Mouse (Mus musculus): ENCODE data around the gene Ssbp3. TPM values are rescaled to one million over a fixed set of nuclear protein-coding genes. Genes with fewer than 3 reads are reported as not detected.

Ssbp3 gene
- total RNA-seq, 2 experiments from 2014 or later: 158 to 189 TPM

DNA sequence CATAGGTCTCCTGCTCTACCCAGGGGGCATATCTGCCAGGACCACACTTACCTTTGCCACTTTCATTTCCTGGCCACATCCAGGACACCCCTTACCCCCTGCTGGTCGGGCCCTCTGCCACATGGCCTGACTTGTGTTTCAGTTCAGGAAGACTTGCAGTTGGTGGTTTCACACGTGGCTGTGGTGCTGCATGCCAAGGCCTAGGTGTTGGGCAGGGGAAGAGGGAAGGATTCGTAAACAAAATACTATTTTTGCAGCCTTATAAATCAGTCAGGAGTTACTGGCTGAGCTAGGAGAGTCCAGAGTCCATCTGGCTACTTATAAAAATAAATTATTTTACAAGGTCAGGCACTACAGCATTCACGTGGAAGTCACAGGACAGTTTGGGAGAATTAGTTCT, 95.7 kb downstream of the Ssbp3 start:
- DNase-seq (ENCODE audit: low spot score in 2 of 2): no peak

DNA sequence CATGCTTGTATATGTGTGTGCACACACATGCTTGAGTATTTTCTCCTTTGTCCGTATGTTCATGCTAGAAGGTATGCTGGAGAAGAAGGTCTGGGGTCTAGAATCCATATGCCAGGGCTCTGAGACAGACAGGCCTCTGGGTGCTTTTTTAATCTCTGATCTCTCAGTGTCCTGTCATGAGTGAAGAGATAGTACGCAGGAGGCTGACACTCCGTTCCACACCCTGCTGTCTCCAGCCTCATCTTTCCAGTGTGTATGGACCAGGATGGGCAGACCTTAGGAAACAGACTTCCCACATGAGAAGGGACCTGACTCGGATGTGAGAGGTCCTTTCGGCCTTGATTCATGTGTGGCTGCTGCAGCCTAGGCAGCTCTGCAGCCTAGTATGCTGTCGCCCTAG, 96.3 kb downstream of the Ssbp3 start:
- DNase-seq (ENCODE audit: low spot score in 2 of 2): no peak

DNA sequence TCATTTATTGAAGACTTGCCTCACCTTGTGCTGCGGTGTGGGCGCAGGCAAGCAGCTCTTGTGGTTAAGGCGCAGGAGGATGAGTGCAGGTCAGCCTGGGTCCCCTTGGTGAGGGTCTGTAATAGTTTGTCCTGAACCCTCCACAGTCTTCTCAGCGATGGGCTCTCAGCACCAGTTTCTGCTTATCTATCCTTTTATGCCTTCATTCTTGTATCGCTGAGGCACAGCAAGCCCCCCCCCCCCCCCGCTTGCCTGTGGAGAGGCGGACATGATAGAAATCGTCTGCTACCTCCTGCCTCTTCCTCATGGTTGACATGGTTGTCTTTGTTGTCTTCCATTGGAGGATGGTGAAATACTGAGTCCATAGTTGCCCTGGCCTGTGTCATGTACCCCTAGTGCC, 96.9 kb downstream of the Ssbp3 start:
- DNase-seq (ENCODE audit: low spot score in 2 of 2): no peak

DNA sequence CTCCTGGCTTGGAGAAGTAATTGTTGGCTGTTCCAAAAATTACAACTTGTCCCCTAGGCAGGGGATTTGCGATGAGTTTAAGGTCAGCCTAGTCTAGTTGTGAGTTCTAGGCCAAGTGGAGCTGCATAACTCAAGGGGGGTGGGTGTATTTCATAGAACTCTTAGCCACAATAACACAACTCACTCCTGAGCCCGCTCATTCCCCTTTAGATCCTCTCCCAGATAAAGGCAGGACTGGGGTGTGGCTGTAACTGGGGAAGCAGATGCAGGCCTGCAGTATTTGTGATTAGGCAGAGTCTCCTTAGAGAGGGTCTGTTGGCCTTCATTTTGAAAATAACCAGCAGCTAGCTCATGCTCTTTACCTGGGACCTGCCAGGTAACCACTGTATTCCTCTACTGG, 97.7 kb downstream of the Ssbp3 start:
- DNase-seq (ENCODE audit: low spot score in 2 of 2): no peak

DNA sequence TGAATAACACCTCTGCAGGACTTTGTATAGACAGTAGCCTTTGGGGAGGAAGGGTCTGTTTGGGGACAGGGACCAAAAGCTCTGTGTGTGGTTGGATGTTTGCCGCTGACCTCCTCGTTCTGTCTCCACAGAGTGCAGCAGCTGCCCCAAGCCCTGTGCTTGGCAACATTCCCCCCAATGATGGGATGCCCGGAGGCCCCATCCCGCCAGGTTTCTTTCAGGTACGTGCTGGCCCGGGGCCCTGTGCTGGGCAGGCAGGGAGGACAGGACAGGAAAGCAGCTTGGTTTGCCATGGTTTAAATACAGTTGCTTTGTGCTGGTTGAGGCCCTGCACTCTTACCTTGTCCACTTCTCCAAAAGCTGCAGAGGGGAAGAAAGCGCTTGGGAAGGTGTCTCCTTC, 99.0 kb downstream of the Ssbp3 start:
- DNase-seq (ENCODE audit: low spot score in 2 of 2): no peak

DNA sequence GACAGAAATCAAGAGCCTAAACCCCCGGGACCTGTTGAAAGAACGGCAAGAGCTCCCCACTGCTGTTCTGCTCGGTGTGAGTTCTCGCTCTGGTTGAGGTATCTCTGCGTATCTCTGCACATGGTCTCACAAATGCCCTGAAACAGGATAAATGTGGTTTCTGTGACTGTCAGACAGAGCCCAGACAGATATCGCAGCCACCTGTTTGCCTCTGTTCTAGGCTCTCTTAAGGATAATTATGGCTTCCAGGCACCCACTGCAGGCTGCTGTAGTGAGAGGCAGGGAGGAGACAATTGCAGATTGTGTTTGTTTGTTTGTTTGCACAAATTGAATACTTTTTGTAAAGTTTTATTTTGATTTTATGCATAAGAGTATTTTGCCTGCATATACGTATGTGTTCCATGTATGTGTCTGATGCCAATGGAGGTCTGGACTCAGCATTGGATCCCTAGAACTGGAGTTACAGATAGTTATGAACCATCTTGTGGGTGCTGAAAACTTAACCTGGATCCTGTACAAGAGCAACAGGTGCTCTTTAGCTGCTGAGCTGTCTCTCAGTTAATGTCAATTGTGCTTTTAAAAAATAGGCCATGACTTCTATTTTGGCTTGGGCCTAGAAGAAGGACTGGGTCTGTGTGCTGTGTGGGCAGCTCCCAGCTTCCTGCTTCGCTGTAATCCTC, 101.0 kb downstream of the Ssbp3 start:
- no peak for DNase-seq (ENCODE audit: low spot score in 2 of 2)

DNA sequence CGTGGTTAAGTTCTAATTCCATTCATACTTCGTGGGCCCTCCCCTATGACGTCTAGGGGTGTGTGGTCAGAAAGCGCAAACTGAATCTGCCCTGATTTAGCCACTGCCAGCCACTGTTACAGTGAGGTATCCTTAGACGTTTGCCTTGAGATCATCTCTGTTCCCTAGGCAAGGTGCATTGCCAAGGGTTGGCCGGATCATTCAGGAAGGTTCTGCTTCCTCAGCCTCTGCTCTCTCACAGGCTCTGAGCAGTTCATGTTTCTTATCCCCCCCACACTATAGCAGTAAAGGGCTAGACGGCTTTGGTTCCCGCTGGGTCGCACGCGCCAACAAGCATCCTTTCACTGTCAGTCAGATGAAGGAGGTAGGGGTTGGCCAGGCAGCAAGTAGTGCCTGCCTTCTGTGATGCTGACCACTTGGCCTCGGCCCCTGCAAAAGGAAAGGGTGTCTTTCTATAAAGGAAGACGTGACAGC, 101.5 kb downstream of the Ssbp3 start:
- no peak for DNase-seq (ENCODE audit: low spot score in 2 of 2)

DNA sequence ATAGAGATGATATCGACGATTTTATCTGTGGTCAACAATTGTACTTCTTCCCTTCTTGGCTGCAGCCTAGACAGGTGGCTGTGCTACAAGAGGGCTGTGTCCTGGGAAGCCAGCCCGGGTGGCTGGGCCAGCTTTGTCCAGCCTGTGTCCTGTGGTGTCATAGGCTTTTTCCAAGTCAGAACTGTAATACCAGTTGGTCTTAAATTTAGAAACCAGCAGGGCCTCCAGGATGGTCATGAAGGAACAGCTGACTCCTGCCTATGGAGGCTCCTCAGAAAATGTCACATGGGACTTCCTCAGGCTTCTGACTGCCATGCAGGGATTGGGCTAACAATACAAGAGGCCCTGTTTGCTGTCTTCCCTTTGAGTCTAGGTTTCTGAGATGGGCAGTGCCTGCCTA, 102.1 kb downstream of the Ssbp3 start:
- DNase-seq (ENCODE audit: low spot score in 2 of 2): no peak

DNA sequence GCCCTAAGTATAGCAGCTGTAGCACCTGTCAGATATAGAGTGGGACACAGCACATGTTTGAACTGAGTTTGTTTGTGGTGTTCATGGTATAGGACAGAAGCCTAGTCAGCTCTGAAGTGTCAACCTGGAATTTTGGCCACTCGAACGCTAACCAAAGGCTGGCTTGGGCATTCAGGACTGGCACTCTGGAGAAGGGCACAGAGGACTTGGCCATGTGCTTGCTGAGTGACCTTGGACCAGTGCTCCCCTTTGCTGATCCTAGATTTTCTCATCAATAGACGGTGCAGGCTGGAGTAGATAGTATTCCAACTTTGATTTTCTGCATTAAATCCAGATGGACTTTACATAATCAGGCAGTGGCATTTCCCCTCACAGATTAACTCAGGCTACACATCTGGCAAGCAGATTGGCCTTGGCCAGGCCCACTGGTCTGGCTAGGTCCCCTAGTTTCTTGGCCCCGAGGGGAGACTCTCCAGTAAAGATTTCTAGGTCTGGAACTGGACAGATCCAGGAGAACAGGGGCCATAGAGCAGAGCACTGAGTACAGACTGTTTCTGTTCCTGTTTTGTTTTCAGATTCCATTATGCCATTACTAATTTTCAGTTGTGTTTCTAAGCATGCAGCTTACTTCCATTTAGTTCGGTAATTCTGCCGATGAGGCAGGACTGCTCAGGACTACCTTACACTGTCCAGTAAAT, 102.8 kb downstream of the Ssbp3 start:
- no peak for DNase-seq (ENCODE audit: low spot score in 2 of 2)

DNA sequence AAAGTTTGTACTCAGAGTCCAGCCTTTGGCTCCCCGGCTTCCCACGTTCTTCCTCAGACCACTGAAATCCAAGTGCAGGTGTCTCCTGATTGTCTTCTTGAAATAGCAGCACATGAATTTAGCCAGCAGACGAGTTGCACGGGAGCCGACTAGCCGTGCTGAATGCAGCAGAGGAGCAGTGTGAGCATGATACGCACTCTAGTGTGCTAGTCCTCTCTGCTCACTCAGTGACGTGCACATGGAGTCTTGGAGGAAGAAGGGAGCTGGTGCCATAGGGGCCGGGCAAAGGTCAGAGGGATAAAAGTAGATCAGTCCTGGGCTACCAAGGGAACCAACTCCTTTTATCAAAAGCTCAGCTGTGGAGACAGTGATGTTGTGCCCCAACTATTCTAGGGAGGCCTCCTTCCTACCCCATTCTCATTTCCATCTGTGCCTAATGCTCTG, 103.3 kb downstream of the Ssbp3 start:
- no peak for DNase-seq (ENCODE audit: low spot score in 2 of 2)

DNA sequence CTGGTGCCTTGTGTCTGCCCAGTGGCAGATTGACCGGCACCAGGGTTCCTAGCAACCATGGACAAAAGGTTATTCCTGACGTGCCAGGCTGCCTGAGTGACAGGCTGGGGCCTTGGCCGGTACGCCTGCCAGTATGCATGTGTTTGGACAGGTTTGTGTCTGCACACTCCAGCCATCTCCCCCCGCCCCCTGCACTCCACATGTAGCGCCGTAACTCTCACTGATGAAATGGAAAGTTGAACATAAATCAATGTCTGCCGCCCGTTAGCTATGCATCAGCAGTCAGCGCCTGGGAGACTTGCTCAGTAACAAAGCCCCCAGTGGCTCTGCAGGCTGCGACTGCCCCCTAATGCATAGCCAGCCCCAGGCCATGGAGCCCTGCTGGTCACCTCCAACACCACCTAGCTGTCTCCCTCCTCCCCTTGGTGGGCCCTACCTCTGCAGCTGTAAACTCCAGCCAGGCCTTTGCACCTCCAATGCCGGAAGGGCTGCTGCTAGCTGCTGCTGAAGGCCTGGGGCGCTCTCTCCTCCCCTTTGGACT, 105.5 kb downstream of the Ssbp3 start:
- DNase-seq (ENCODE audit: low spot score in 2 of 2): no peak

DNA sequence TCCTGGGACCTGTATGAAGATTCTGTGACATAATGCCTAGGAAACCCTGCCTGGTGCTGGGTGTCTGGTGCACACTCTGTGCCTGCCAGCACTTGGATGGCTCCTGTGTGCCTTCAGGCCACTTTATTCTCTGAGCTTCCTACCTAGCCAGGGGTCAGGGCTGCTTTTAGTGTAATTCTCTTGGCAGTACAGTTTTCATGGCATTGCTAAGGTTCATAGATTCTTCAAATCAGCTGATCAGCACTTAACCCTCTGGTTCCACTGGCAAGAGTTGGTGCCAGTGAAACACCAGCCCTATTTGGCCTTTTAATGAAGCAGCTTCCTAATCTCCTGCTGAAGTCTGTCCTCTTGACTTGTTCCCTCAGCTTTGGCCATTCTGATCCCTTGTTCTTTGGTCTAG, 106.8 kb downstream of the Ssbp3 start:
- DNase-seq (ENCODE audit: low spot score in 2 of 2): no peak

DNA sequence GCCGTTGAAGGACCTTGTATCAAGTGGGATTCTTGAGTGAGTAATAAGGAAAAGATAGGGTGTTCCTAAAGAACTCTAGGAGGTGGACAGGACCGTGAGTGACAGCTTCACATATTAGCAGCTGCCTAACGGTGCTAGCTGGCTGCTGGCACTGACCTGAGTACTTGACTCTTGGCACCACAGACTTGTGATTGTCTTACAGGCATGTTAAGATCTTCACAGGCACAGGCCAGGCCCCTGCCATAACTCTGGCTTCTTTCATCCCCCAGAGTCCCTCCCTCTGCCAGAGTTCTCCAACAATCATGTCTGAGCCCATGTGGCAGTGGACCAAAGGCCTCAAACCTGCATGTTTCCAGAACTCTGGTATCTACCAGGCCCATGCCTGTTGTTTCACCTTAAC, 108.0 kb downstream of the Ssbp3 start:
- DNase-seq (ENCODE audit: low spot score in 2 of 2): no peak

DNA sequence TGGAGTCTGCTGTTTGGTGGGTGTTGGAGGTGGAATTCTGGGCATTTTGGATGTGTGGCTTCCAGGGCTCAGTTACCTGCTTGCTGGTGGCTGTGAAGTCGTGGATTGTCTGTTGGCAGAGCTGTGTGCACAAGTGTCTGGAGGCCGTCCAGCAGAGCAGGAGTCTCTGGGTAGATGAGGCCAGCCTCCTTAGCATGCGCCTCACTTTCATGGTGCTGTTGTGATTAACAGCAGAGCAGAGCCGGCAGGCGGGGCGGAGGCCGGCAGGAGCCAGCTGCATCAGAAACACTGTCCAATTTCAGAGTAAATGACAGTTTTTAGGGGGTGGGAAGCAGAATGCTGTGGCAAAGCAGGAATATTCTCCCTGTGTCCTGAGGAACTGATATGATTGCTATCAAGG, 108.5 kb downstream of the Ssbp3 start:
- DNase-seq (ENCODE audit: low spot score in 2 of 2): peak; percentile 63 to 70

DNA sequence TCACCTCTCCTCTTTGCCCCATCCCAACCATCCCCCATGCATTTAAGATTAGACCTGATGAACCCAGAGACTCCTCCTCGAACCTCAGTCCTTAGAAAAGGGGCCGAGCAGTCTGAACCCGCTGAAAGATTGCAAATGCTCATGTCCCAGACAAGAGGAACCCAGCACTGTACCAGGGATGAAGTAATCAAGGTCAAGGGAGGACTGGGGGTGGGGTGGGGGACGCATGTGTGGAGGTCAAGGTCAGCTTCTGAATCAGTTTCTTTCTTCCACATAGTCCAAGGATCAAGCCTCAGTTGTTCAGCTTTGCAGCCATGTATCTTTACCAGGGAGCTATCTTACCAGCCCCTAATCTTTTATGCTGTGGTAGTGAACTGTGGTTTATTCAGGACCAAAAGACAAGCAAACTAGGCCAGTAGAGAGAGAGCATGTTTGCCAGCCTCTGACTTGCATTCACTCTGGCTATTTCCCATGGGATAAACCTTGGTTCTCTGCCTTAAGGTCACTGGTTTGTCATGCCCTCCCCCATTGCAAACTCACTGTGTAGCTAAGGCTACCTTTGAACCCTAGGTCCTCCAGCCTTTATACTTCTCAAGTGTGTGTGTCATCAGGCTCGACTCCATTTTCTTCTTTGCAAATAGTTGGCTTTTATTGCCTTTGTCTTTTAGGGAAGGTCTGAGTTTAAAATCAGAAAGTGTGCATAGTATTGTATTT, 109.9 kb downstream of the Ssbp3 start:
- no peak for DNase-seq (ENCODE audit: low spot score in 2 of 2)

DNA sequence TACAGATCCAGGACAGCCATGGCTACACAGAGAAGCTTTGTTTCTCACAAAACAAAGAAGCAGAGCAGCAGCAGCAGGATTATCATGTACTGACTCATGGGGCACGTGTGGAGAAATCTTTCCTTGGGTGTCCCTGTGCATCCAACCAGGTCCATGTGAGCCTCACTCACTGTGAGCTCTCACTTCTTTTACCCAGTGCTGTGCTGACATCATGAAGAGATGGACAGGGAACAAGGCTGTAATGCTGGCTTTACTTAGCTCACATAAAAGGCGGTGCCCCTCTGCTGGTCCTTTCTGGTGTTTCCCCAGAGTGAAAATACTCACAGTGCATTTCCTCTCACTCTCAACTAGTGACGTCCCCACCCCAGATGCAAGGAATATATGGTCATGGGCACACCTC, 111.0 kb downstream of the Ssbp3 start:
- no peak for DNase-seq (ENCODE audit: low spot score in 2 of 2)

DNA sequence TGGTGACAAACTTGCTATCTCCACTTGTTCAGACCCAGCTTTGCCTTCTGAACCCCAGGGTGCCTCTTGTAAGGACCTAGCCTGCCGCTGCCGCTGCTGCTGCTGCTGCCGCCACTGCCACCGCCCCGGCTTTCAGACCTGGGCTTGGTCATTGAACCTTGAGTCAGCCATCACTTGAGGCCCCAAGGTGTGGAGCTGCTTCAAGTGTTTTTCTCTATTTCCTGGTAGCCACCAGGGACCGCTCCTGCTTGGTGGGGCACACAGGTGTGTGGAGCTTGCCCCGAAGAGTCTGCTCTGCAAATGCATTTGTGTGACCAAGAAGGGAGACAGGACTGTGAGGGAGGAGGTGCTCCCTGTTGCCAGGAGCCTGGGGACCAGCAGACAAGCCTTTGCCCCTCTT, 114.4 kb downstream of the Ssbp3 start:
- DNase-seq (ENCODE audit: low spot score in 2 of 2): no peak

DNA sequence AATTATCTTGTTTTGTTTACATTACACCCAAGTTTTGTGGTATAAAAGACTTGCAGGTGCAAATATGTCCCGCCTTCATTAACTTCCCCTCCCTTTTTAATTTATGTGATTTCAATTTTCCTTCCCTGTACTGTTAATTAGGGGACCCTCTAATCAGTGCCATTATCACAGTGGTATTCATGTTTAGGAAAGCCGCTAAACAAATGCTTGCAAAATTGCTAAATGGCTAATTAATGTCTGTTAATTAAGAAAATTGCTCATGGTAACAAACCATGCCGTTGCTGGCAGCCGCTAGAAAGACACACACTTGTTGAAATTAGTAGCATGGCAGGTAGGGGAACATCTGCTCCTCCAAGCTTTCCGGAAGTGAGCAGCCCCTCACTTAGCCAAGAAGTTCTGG, 114.9 kb downstream of the Ssbp3 start:
- DNase-seq (ENCODE audit: low spot score in 2 of 2): no peak

DNA sequence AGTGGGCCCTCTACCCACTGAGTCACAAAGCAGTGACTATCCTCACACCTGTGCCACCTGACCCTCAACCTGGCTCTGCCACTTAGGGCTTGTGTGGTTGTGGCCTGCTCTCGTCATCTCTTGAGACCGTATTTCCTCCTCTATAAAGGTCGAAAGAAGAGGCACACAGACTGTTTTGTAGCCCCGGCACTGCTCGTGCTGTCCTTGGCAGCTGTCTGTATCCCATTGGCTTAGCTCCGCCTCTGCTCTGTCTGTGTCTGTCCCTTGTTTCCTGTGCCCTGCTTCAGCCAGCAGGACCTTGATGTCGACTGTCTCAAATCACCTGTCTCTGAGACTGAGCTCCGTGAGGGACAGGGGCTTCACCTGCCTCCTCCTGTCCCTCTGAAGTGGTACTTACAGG, 116.0 kb downstream of the Ssbp3 start:
- DNase-seq (ENCODE audit: low spot score in 2 of 2): no peak

DNA sequence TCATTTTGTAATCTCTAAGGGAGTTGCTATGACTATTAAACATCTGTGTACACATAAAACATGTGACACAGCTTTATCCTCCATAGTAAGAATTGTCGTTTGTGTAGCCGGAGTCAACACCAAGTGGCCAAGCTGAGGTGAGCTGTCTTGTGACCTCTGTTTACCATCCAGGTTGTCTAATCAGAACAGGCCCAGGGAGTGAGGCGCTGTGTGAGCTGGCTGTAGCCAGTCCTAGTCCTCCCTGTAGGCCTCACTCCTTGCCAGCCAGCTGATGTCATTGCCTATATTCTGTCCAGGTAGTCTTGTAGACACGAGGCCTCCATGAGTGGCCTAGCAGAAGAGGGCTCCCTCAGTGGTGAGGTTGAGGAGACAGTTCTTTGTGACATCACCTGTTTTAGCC, 125.2 kb downstream of the Ssbp3 start:
- no peak for DNase-seq (ENCODE audit: low spot score in 2 of 2)

DNA sequence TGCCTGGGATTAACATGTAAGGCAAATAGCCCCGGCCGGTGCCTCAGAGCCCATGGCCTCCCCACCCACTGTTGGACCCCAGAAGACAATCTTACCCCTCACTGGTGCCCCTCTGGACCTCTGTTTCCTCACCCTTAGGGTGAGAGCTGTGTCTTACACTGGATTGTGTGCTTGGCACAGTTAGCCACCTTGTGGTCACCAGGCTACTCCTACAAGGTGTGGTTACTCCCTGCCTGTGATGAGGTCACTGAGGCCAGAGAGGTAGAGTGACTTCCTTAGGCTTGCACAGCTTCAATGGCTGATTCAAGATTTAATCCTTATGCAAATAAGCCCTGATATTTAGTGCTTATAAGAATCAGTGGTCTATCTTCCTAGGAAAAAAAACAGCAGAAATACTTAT, 126.5 kb downstream of the Ssbp3 start:
- DNase-seq (ENCODE audit: low spot score in 2 of 2): no peak

DNA sequence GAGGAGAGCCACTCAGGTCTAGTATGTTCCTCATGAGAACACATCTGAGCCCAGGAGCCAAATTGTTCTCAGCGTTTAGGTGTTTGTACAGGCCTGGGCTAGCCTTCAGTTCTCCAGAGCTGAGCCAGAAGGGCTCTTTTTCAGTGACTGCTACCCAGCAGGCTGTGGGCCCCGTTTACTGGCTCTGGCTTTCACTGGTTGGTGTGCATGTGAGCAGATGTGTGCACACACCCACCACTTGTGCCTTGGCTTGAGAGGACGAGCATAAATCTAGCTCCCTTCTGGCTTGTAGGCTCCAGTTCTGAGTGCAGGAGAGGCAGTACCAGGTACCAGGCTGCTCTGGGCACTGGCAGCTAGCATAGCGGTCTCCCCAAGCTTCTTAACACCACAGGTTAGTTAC, 127.8 kb downstream of the Ssbp3 start:
- DNase-seq (ENCODE audit: low spot score in 2 of 2): peak in 1 of 2 experiments; percentile 47
